Mouse (Mus musculus) stomach, embryonic 14.5 days (tissue): ENCODE results near the gene Tfap2d. TPM values are rescaled to one million over a fixed set of nuclear protein-coding genes. Genes with fewer than 3 reads are reported as not detected.

Experiments used
- ATAC-seq: fragments of 200-750 bp; cut with Nextera tagmentation; 2 replicates; pipeline ENCODE4 v1.8.0; 2017; ENCODE audit warnings: low read depth, moderate TSS enrichment; ENCODE audit not compliant: insufficient number of reproducible peaks, insufficient read depth, low FRiP score
- H3K27ac ChIP-seq: fragments of 300-500 bp; sonication (generic); 2 replicates; pipeline ENCODE4 v1.5.1; 2014; ENCODE audit warnings: mild to moderate bottlenecking, low read length, moderate library complexity, mixed read lengths
- H3K27me3 ChIP-seq: fragments of 300-500 bp; sonication (generic); 2 replicates; pipeline ENCODE4 v1.6.1; 2014; ENCODE audit warnings: low read length, control low read depth, mixed read lengths; ENCODE audit not compliant: control insufficient read depth, insufficient read depth
- H3K36me3 ChIP-seq: fragments of 300-500 bp; sonication (generic); 2 replicates; pipeline ENCODE4 v1.6.1; 2014; ENCODE audit warnings: mild to moderate bottlenecking, control low read depth, low read length, moderate library complexity, mixed read lengths; ENCODE audit not compliant: control insufficient read depth, insufficient read depth
- H3K4me1 ChIP-seq: fragments of 300-500 bp; sonication (generic); 2 replicates; pipeline ENCODE4 v1.6.1; 2014; ENCODE audit warnings: low read length, control low read depth, mixed read lengths; ENCODE audit not compliant: control insufficient read depth, insufficient read depth
- H3K4me2 ChIP-seq: fragments of 300-500 bp; sonication (generic); replicated peaks from 2 replicates; pipeline ENCODE4 v1.6.1; 2014; ENCODE audit warnings: low read depth, low read length, control low read depth
- H3K4me3 ChIP-seq: fragments of 300-500 bp; sonication (generic); 2 replicates; pipeline ENCODE4 v1.5.1; 2014; ENCODE audit warnings: low read depth, low read length, control low read depth
- H3K9ac ChIP-seq: fragments of 300-500 bp; sonication (generic); replicated peaks from 2 replicates; pipeline ENCODE4 v1.6.1; 2014; ENCODE audit warnings: low read depth, mild to moderate bottlenecking, control low read depth, low read length, moderate library complexity, mixed read lengths
- H3K9me3 ChIP-seq: fragments of 300-500 bp; sonication (generic); 2 replicates; pipeline ENCODE4 v1.6.1; 2016; ENCODE audit warnings: low read depth, low read length, control low read depth; ENCODE audit not compliant: control insufficient read depth
- WGBS: fragments of 180-500 bp; shearing (Covaris S2); extraction: QIAGEN DNeasy Blood & Tissue Kit; methylation state at CpG from one replicate; pipeline ENCODE4 v1.1.7; 2014; 5-methylcytosine and 5-hydroxymethylcytosine counted together
- polyA plus RNA-seq: library from polyadenylated mRNA; unstranded; fragments of >200 nt; fragmentation: Nextera tagmentation; extraction: Ambion mirVana; gene quantifications from 2 replicates; pipeline ENCODE4 v1.2.1, GENCODE M21; 2014

Gene Tfap2d
- polyA plus RNA-seq, result not detected in 2 replicates

GRCm38 (mm10) chr1:19102631-19103030 is at the start of gene Tfap2d:
Tfap2d (plus strand) TSS chr1:19103022.
- Histone ChIP-seq H3K4me3 (no peak within 1 kb of the TSS), H3K27me3 (peaks cover 52% of the 10 kb centered on the region), H3K9me3 (no peaks in the 10 kb centered on the region), H3K27ac (no peak within 1 kb of the TSS), H3K4me2 (no peak within 1 kb of the TSS), H3K36me3 (no peaks in the 10 kb centered on the region), H3K9ac (no peak within 1 kb of the TSS), H3K4me1 (no peaks in the 10 kb centered on the region)
- no peak for ATAC-seq
- WGBS, result 6% methylated on average over 6 of the region's 6 CpGs

DNA sequence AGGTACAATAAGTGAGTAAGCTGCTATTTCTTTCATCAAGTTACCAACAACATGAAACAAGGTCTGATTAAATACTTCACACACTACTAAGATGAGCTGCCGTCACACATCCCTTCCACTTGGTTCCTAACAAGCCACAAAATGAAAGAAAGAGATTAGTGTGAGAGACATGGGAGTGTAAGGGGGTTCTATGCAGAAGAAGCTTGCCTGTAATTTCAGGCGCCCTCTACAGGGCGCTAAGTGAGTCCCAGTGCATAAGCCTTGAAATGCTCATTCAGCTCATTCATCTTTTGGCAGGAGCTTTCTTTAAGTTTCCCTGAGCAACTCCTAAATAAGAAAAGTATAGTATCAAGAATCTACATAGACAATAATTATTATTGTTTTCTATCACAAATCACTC is 46.5 kb upstream of the Tfap2d start:
- no peaks in the 10 kb centered on the region for H3K27me3 ChIP-seq
- H3K9ac ChIP-seq, result no peak overlapping the region
- no peaks in the 10 kb centered on the region for H3K36me3 ChIP-seq
- H3K27ac ChIP-seq, result no peak overlapping the region
- no peak overlapping the region for H3K4me3 ChIP-seq
- H3K9me3 ChIP-seq, result no peaks in the 10 kb centered on the region
- no peaks in the 10 kb centered on the region for H3K4me1 ChIP-seq
- no peak for ATAC-seq
- 14% methylated on average over 3 of the region's 3 CpGs for WGBS
- no peak overlapping the region for H3K4me2 ChIP-seq

- no peak overlapping the region for H3K4me3 ChIP-seq
- no peak overlapping the region for H3K27ac ChIP-seq
- no peak overlapping the region for H3K9ac ChIP-seq
- no peaks in the 10 kb centered on the region for H3K36me3 ChIP-seq
- no peak for ATAC-seq
- H3K27me3 ChIP-seq, result no peaks in the 10 kb centered on the region
- H3K4me1 ChIP-seq, result no peaks in the 10 kb centered on the region
- H3K4me2 ChIP-seq, result no peak overlapping the region
- WGBS, result 75% methylated on average over 6 of the region's 6 CpGs
- no peaks in the 10 kb centered on the region for H3K9me3 ChIP-seq
Measured at GRCm38 (mm10) chr1:19056861-19057260, 46.0 kb upstream of the Tfap2d start.

GRCm38 (mm10) chr1:19088078-19088477 is 14.7 kb upstream of the Tfap2d start:
- 10% methylated on average over 7 of the region's 8 CpGs for WGBS
- ATAC-seq, result no peak
- Histone ChIP-seq H3K36me3 (no peaks in the 10 kb centered on the region), H3K9ac (no peak overlapping the region), H3K27ac (no peak overlapping the region), H3K27me3 (no peaks in the 10 kb centered on the region), H3K4me1 (no peaks in the 10 kb centered on the region), H3K9me3 (no peaks in the 10 kb centered on the region), H3K4me2 (no peak overlapping the region), H3K4me3 (no peak overlapping the region)

GRCm38 (mm10) chr1:19096921-19097320 is 5.9 kb upstream of the Tfap2d start:
- no peak for ATAC-seq
- H3K4me1 ChIP-seq, result no peaks in the 10 kb centered on the region
- H3K27me3 ChIP-seq, result peaks cover 12% of the 10 kb centered on the region; the same call in 1 of the 2 replicates
- no peaks in the 10 kb centered on the region for H3K9me3 ChIP-seq
- H3K36me3 ChIP-seq, result no peaks in the 10 kb centered on the region
- no peak overlapping the region for H3K4me2 ChIP-seq
- no peak overlapping the region for H3K27ac ChIP-seq
- H3K4me3 ChIP-seq, result 0 out of 2 replicates have a peak overlapping the region, but pooled peaks have one; percentile 4
- WGBS, result under 1% methylated on average over 18 of the region's 18 CpGs
- no peak overlapping the region for H3K9ac ChIP-seq

DNA sequence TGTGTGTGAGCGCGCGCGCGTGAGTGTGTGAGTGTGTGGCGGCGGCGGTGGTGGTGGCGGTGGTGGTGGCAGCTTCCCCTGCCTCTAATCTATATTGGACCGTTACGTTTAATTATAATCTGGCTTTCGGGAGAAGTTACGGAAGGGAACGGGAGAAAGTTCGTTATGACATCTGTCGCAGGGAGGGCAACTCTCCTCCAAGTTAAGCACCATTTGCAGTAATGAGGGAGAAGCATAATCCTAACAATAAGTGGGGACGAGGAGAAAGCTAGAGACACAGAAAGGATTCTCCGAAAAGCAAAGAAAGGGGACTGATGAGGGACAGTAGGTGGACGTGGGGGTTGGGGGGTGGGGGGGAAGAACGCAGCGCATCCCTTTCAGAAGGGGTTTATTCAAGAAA is 494 bp downstream of the Tfap2d start:
- Histone ChIP-seq H3K27ac (no peak overlapping the region), H3K36me3 (no peaks in the 10 kb centered on the region), H3K27me3 (peaks cover 52% of the 10 kb centered on the region), H3K9ac (no peak overlapping the region), H3K9me3 (no peaks in the 10 kb centered on the region), H3K4me1 (no peaks in the 10 kb centered on the region), H3K4me2 (no peak overlapping the region), H3K4me3 (no peak overlapping the region)
- WGBS, result 1% methylated on average over 21 of the region's 21 CpGs
- ATAC-seq, result no peak

GRCm38 (mm10) chr1:19103776-19104142 is 937 bp downstream of the Tfap2d start:
- 0% methylated on average over 10 of the region's 10 CpGs for WGBS
- no peak overlapping the region for H3K9ac ChIP-seq
- H3K9me3 ChIP-seq, result no peaks in the 10 kb centered on the region
- no peak overlapping the region for H3K4me2 ChIP-seq
- peaks cover 56% of the 10 kb centered on the region for H3K27me3 ChIP-seq
- no peaks in the 10 kb centered on the region for H3K4me1 ChIP-seq
- no peaks in the 10 kb centered on the region for H3K36me3 ChIP-seq
- no peak overlapping the region for H3K4me3 ChIP-seq
- no peak overlapping the region for H3K27ac ChIP-seq
- no peak for ATAC-seq

DNA sequence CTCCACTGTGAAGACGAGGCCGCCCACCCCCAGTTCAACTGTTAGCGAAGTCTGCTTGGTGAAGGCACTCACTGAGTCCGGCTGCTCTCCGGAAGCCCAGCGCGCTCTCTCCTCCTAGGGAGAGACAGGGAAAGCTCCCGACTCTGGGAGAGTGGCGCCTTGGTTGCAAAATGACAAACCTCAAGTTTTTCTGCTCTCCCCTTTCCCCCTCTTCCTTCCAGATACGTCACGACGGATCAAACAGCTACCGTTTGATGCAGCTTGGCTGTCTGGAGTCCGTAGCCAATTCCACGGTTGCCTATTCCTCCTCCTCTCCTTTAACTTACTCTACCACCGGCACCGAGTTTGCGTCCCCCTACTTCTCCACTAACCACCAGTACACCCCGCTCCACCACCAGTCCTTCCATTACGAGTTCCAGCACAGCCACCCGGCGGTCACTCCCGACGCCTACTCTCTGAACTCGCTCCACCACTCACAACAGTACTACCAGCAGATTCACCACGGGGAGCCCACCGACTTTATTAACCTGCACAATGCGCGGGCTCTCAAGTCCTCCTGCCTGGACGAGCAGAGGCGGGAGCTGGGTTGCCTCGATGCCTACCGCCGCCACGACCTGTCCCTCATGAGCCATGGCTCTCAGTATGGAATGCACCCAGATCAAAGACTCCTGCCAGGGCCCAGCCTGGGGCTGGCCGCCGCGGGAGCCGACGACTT is 1.5 kb downstream of the Tfap2d start:
- H3K36me3 ChIP-seq, result no peaks in the 10 kb centered on the region
- no peak for ATAC-seq
- no peak overlapping the region for H3K9ac ChIP-seq
- no peak overlapping the region for H3K27ac ChIP-seq
- WGBS, result under 1% methylated on average over 40 of the region's 40 CpGs
- H3K4me1 ChIP-seq, result no peaks in the 10 kb centered on the region
- H3K4me3 ChIP-seq, result no peak overlapping the region
- H3K9me3 ChIP-seq, result no peaks in the 10 kb centered on the region
- H3K27me3 ChIP-seq, result peaks cover 58% of the 10 kb centered on the region
- no peak overlapping the region for H3K4me2 ChIP-seq

GRCm38 (mm10) chr1:19106401-19106800 is 3.6 kb downstream of the Tfap2d start:
- no peak overlapping the region for H3K4me3 ChIP-seq
- H3K4me1 ChIP-seq, result no peaks in the 10 kb centered on the region
- H3K4me2 ChIP-seq, result no peak overlapping the region
- no peak overlapping the region for H3K9ac ChIP-seq
- no peaks in the 10 kb centered on the region for H3K36me3 ChIP-seq
- WGBS, result 4% methylated on average over 4 of the region's 4 CpGs
- no peak for ATAC-seq
- H3K27me3 ChIP-seq, result peaks cover 73% of the 10 kb centered on the region
- H3K9me3 ChIP-seq, result no peaks in the 10 kb centered on the region
- no peak overlapping the region for H3K27ac ChIP-seq
